Mouse (Mus musculus) liver, postnatal 0 days (tissue): ENCODE data around the gene Pmvk. TPM values are rescaled to one million over a fixed set of nuclear protein-coding genes. Genes with fewer than 3 reads are reported as not detected.

Experiments
- ATAC-seq: fragments of 200-750 bp; cut with Nextera tagmentation; 2 replicates; pipeline ENCODE4 v1.8.0; 2017; ENCODE audit warnings: mild to moderate bottlenecking, moderate library complexity
- DNase-seq: peaks from one replicate; pipeline ENCODE4 v3.0.0-alpha.2; 2016
- H3K27ac ChIP-seq: fragments of 300-500 bp; sonication (generic); 2 replicates; pipeline ENCODE4 v1.5.1; 2014; ENCODE audit warnings: antibody characterized with exemption, moderate library complexity, mild to moderate bottlenecking, low read depth
- H3K27me3 ChIP-seq: fragments of 300-500 bp; sonication (generic); 2 replicates; pipeline ENCODE4 v1.6.1; 2014; ENCODE audit warnings: low read length, control low read depth, mixed read lengths; ENCODE audit not compliant: insufficient read depth
- H3K36me3 ChIP-seq: fragments of 300-500 bp; sonication (generic); replicated peaks from 2 replicates; pipeline ENCODE4 v1.6.1; 2014; ENCODE audit warnings: mild to moderate bottlenecking, control low read depth, low read length, moderate library complexity, mixed read lengths; ENCODE audit not compliant: insufficient read depth
- H3K4me1 ChIP-seq: fragments of 300-500 bp; sonication (generic); 2 replicates; pipeline ENCODE4 v1.6.1; 2014; ENCODE audit warnings: antibody characterized with exemption, mild to moderate bottlenecking, control low read depth; ENCODE audit not compliant: insufficient read depth
- H3K4me2 ChIP-seq: fragments of 300-500 bp; sonication (generic); 2 replicates; pipeline ENCODE4 v1.6.1; 2014; ENCODE audit warnings: low read depth, mild to moderate bottlenecking, low read length, moderate library complexity, mixed read lengths
- H3K4me3 ChIP-seq: fragments of 300-500 bp; sonication (generic); 2 replicates; pipeline ENCODE4 v1.5.1; 2014; ENCODE audit warnings: low read depth, low read length
- H3K9ac ChIP-seq: fragments of 300-500 bp; sonication (generic); replicated peaks from 2 replicates; pipeline ENCODE4 v1.6.1; 2014; ENCODE audit warnings: mild to moderate bottlenecking, moderate library complexity
- H3K9me3 ChIP-seq: fragments of 300-500 bp; sonication (generic); 2 replicates; pipeline ENCODE4 v1.6.1; 2016; ENCODE audit warnings: mild to moderate bottlenecking, control low read depth, low read length, mixed read lengths
- CTCF ChIP-seq: sonication (generic); IDR thresholded peaks from 2 replicates; pipeline ENCODE4 v1.5.1; 2016; ENCODE audit warnings: antibody characterized with exemption, low read depth
- EP300 ChIP-seq: IDR thresholded peaks from 2 replicates; pipeline ENCODE4 v1.6.1; 2016; ENCODE audit warnings: antibody characterized with exemption, low read depth, mild to moderate bottlenecking
- WGBS: fragments of 180-500 bp; shearing (Covaris S2); extraction: QIAGEN DNeasy Blood & Tissue Kit; methylation state at CpG from one replicate; pipeline ENCODE4 v1.1.7; 2014; ENCODE audit not compliant: insufficient replicate concordance; 5-methylcytosine and 5-hydroxymethylcytosine counted together
- polyA plus RNA-seq: library from polyadenylated mRNA; unstranded; fragments of >200 nt; fragmentation: Nextera tagmentation; extraction: Ambion mirVana; gene quantifications from 2 replicates; pipeline ENCODE4 v1.2.1, GENCODE M21; 2015

The Pmvk gene
- polyA plus RNA-seq, 1 experiment from 2014 or later, result 13.8 TPM

- 27% methylated on average over 7 of the region's 7 CpGs for WGBS
- H3K4me2 ChIP-seq, result peak overlapping the region; percentile 57
- no peak overlapping the region for H3K9ac ChIP-seq
- ATAC-seq (peak; percentile 83), DNase-seq (peak; percentile 87)
- H3K4me3 ChIP-seq, result no peak overlapping the region
- peaks cover 8% of the 10 kb centered on the region; the same call in 1 of the 2 replicates for H3K4me1 ChIP-seq
- H3K27ac ChIP-seq, result no peak overlapping the region
- no peaks in the 10 kb centered on the region for H3K27me3 ChIP-seq
- no peaks in the 10 kb centered on the region for H3K9me3 ChIP-seq
- TF ChIP-seq CTCF (peak; percentile 83), EP300 (no peak)
- H3K36me3 ChIP-seq, result peaks cover 30% of the 10 kb centered on the region
These were observed 4.8 kb upstream of the Pmvk start for GRCm38 (mm10) chr3:89449541-89449940.

GRCm38 (mm10) chr3:89451916-89452315 lies 2.4 kb upstream of the Pmvk start:
- H3K4me3 ChIP-seq, result no peak overlapping the region
- no peaks in the 10 kb centered on the region for H3K27me3 ChIP-seq
- peaks cover 10% of the 10 kb centered on the region for H3K36me3 ChIP-seq
- TF ChIP-seq CTCF (no peak), EP300 (no peak)
- 85% methylated on average over 1 of the region's 1 CpGs for WGBS
- no peak overlapping the region for H3K4me2 ChIP-seq
- H3K9me3 ChIP-seq, result no peaks in the 10 kb centered on the region
- ATAC-seq, result no peak
- H3K4me1 ChIP-seq, result peaks cover 11% of the 10 kb centered on the region
- DNase-seq, result no peak
- no peak overlapping the region for H3K27ac ChIP-seq
- no peak overlapping the region for H3K9ac ChIP-seq

- WGBS, result 80% methylated on average over 1 of the region's 1 CpGs
- ATAC-seq (no peak), DNase-seq (no peak)
- Histone ChIP-seq H3K4me2 (no peak overlapping the region), H3K27me3 (no peaks in the 10 kb centered on the region), H3K27ac (no peak overlapping the region), H3K4me1 (peaks cover 20% of the 10 kb centered on the region), H3K36me3 (no peaks in the 10 kb centered on the region), H3K4me3 (no peak overlapping the region), H3K9me3 (no peaks in the 10 kb centered on the region), H3K9ac (no peak overlapping the region)
- no peak for TF ChIP-seq EP300
- TF ChIP-seq CTCF, result no peak
These were observed 1.5 kb downstream of the Pmvk start for GRCm38 (mm10) chr3:89455786-89456285.

GRCm38 (mm10) chr3:89456726-89457665 lies 2.7 kb downstream of the Pmvk start:
- peak overlapping the region; percentile 31; the same call in 1 of the 2 replicates for H3K4me2 ChIP-seq
- H3K36me3 ChIP-seq, result no peaks in the 10 kb centered on the region
- no peaks in the 10 kb centered on the region for H3K9me3 ChIP-seq
- no peak overlapping the region for H3K4me3 ChIP-seq
- 41% methylated on average over 10 of the region's 10 CpGs for WGBS
- H3K9ac ChIP-seq, result no peak overlapping the region
- DNase-seq, result peak; percentile 89
- no peak overlapping the region for H3K27ac ChIP-seq
- peaks cover 20% of the 10 kb centered on the region for H3K4me1 ChIP-seq
- no peaks in the 10 kb centered on the region for H3K27me3 ChIP-seq
- TF ChIP-seq CTCF (peak; percentile 91), EP300 (no peak)
- no peak; the same call in 1 of the 2 replicates for ATAC-seq

- Histone ChIP-seq H3K27me3 (no peaks in the 10 kb centered on the region), H3K36me3 (no peaks in the 10 kb centered on the region), H3K4me3 (peak overlapping the region; percentile 67), H3K9me3 (no peaks in the 10 kb centered on the region), H3K4me1 (peaks cover 20% of the 10 kb centered on the region), H3K27ac (peak overlapping the region; percentile 62), H3K4me2 (peak overlapping the region; percentile 93), H3K9ac (no peak overlapping the region)
- WGBS, result 38% methylated on average over 13 of the region's 13 CpGs
- DNase-seq (peak; percentile 30), ATAC-seq (peak; percentile 75)
- no peak for TF ChIP-seq EP300
These were observed 4.1 kb downstream of the Pmvk start for GRCm38 (mm10) chr3:89458372-89458964.
